Mouse (Mus musculus) testis, adult 2 months (tissue): ENCODE results near the gene Zfp42. TPM values are rescaled to one million over a fixed set of nuclear protein-coding genes. Genes with fewer than 3 reads are reported as not detected.
A peak's percentile ranks its signal among the peaks of the same experiment; 100 is the strongest.

Experiments
- H3K27ac ChIP-seq: fragments of 200-500 bp; 2 replicates; pipeline ENCODE4 v1.5.1; 2012; ENCODE audit warnings: low read depth, low read length; ENCODE audit not compliant: control insufficient read depth, insufficient read depth
- H3K27me3 ChIP-seq: fragments of 200-500 bp; 2 replicates; pipeline ENCODE4 v1.6.1; 2012; ENCODE audit warnings: mild to moderate bottlenecking, low read length, moderate library complexity; ENCODE audit not compliant: control insufficient read depth, insufficient read depth
- H3K36me3 ChIP-seq: fragments of 200-500 bp; 2 replicates; pipeline ENCODE4 v1.6.1; 2012; ENCODE audit warnings: mild to moderate bottlenecking, low read length; ENCODE audit not compliant: control insufficient read depth, insufficient read depth
- H3K4me1 ChIP-seq: fragments of 200-500 bp; 2 replicates; pipeline ENCODE4 v1.6.1; 2012; ENCODE audit warnings: low read length; ENCODE audit not compliant: control insufficient read depth, insufficient read depth
- H3K4me3 ChIP-seq: fragments of 200-500 bp; 2 replicates; pipeline ENCODE4 v1.5.1; 2012; ENCODE audit warnings: low read depth, mild to moderate bottlenecking, low read length, moderate library complexity, mixed read lengths; ENCODE audit not compliant: control insufficient read depth
- CTCF ChIP-seq: fragments of 200-500 bp; IDR thresholded peaks from 2 replicates; pipeline ENCODE4 v1.5.1; 2012; ENCODE audit warnings: low read depth, mild to moderate bottlenecking, inconsistent platforms, low read length, moderate library complexity; ENCODE audit not compliant: control insufficient read depth, insufficient read depth, insufficient replicate concordance
- POLR2A ChIP-seq: fragments of 200-500 bp; IDR thresholded peaks from 2 replicates; pipeline ENCODE4 v1.6.1; 2012; ENCODE audit warnings: low read depth, mild to moderate bottlenecking, inconsistent platforms, low read length, moderate library complexity; ENCODE audit not compliant: control insufficient read depth
- polyA plus RNA-seq: library from polyadenylated mRNA; depleted of rRNA; stranded (reverse); fragments of >200 nt; gene quantifications from 2 replicates; pipeline ENCODE4 v1.2.3, GENCODE M21; 2012

Gene Zfp42
- polyA plus RNA-seq, 1 experiment = 3.8 TPM

- H3K27me3 ChIP-seq = no peaks in the 10 kb centered on the region
- H3K4me1 ChIP-seq = no peaks in the 10 kb centered on the region
- H3K36me3 ChIP-seq = no peaks in the 10 kb centered on the region
- no peak overlapping the region for H3K4me3 ChIP-seq
- TF ChIP-seq POLR2A (no peak), CTCF (no peak)
- no peak overlapping the region for H3K27ac ChIP-seq
These were observed 14.0 kb upstream of the Zfp42 start for GRCm38 (mm10) chr8:43320771-43321170.

- Histone ChIP-seq H3K4me3 (no peak overlapping the region), H3K27ac (no peak overlapping the region), H3K27me3 (no peaks in the 10 kb centered on the region), H3K4me1 (peaks cover 11% of the 10 kb centered on the region), H3K36me3 (no peaks in the 10 kb centered on the region)
- TF ChIP-seq POLR2A (no peak), CTCF (no peak)
These were observed 1.4 kb upstream of the Zfp42 start for GRCm38 (mm10) chr8:43308213-43308612.

- peak; percentile 48 for TF ChIP-seq POLR2A
- no peak for TF ChIP-seq CTCF
- Histone ChIP-seq H3K4me3 (peak overlapping the region; percentile 99), H3K36me3 (no peaks in the 10 kb centered on the region), H3K27me3 (no peaks in the 10 kb centered on the region), H3K4me1 (peaks cover 11% of the 10 kb centered on the region), H3K27ac (peak overlapping the region; percentile 84)
These were observed 1.1 kb downstream of the Zfp42 start for GRCm38 (mm10) chr8:43305676-43306075.

GRCm38 (mm10) chr8:43299796-43300195, 7.0 kb downstream of the Zfp42 start:
- Histone ChIP-seq H3K36me3 (no peaks in the 10 kb centered on the region), H3K4me3 (no peak overlapping the region), H3K27ac (no peak overlapping the region), H3K4me1 (peaks cover 5% of the 10 kb centered on the region; the same call in 1 of the 2 replicates), H3K27me3 (no peaks in the 10 kb centered on the region)
- TF ChIP-seq POLR2A (no peak), CTCF (no peak)

- H3K36me3 ChIP-seq = no peaks in the 10 kb centered on the region
- H3K27ac ChIP-seq = no peak overlapping the region
- H3K27me3 ChIP-seq = no peaks in the 10 kb centered on the region
- H3K4me3 ChIP-seq = peak overlapping the region; percentile 39
- TF ChIP-seq POLR2A = no peak
- no peak for TF ChIP-seq CTCF
- peaks cover 5% of the 10 kb centered on the region; the same call in 1 of the 2 replicates for H3K4me1 ChIP-seq
These were observed 11.0 kb downstream of the Zfp42 start for GRCm38 (mm10) chr8:43295826-43296225.

GRCm38 (mm10) chr8:43294191-43294590, 12.6 kb downstream of the Zfp42 start:
- no peak overlapping the region for H3K27ac ChIP-seq
- H3K4me1 ChIP-seq = peaks cover 5% of the 10 kb centered on the region; the same call in 1 of the 2 replicates
- no peaks in the 10 kb centered on the region for H3K36me3 ChIP-seq
- TF ChIP-seq POLR2A = no peak
- no peak for TF ChIP-seq CTCF
- H3K27me3 ChIP-seq = no peaks in the 10 kb centered on the region
- no peak overlapping the region for H3K4me3 ChIP-seq

- Histone ChIP-seq H3K27me3 (no peaks in the 10 kb centered on the region), H3K4me1 (peaks cover under 1% of the 10 kb centered on the region; the same call in 1 of the 2 replicates), H3K36me3 (no peaks in the 10 kb centered on the region), H3K27ac (no peak overlapping the region), H3K4me3 (no peak overlapping the region)
- TF ChIP-seq CTCF = no peak
These were observed 16.2 kb downstream of the Zfp42 start for GRCm38 (mm10) chr8:43290424-43291111.

- H3K4me3 ChIP-seq = no peak overlapping the region
- H3K4me1 ChIP-seq = no peaks in the 10 kb centered on the region
- TF ChIP-seq POLR2A (no peak), CTCF (no peak)
- H3K27me3 ChIP-seq = no peaks in the 10 kb centered on the region
- H3K27ac ChIP-seq = no peak overlapping the region
- H3K36me3 ChIP-seq = no peaks in the 10 kb centered on the region
These were observed 17.0 kb downstream of the Zfp42 start for GRCm38 (mm10) chr8:43289781-43290180.
